Mouse (Mus musculus): ENCODE measurements around the gene Plrg1. TPM values are rescaled to one million over a fixed set of nuclear protein-coding genes. Genes with fewer than 3 reads are reported as not detected.

Gene Plrg1
- polyA plus RNA-seq (2017; shearing (Covaris generic)), result 70.8 TPM

DNA sequence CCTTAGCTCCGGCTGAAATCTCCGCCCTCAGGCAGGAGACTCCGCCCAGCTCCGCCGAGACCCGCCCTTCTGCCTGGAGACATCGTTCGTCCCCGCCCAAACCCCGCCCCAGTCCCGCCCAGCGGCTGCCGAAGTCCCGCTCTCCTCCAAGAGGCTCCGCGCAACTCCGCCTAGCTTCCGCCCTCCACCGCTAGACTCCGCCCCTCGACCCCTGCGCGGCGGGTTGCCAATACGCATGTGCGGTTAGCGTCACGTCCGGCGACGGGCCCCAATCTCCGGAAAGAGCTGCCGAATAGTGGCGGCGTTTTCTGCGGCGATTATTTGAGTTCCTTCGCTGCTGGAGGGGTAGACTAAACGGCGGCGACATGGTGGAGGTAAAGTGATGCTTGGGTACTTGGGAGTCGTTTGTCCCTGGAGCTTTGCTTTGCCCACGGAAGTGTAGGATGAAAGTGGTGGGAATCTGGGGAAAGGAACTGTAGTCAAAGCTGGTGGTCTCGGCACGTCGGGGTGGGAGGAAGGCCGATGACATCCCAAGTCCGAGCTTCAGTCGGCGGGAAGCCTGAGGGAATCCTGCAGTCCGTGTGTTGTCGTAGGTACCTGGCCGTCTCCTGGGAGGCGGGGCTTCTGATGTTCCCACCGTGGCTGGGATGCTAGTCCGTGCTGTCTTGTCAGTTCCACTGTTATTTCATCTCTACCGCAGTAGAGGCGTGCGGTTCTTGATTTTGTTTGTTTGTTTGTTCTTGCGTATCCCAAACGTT lies at the start of gene Plrg1:
Gene Plrg1, plus strand, starts transcription at position 242 of the 758 bp plus-strand sequence.

GRCm38 (mm10) chr3:83007557-83007956 lies 47.8 kb upstream of the Plrg1 start, which contains the start of gene Fgg:
Gene Fgg (plus strand): TSS chr3:83007724.

DNA sequence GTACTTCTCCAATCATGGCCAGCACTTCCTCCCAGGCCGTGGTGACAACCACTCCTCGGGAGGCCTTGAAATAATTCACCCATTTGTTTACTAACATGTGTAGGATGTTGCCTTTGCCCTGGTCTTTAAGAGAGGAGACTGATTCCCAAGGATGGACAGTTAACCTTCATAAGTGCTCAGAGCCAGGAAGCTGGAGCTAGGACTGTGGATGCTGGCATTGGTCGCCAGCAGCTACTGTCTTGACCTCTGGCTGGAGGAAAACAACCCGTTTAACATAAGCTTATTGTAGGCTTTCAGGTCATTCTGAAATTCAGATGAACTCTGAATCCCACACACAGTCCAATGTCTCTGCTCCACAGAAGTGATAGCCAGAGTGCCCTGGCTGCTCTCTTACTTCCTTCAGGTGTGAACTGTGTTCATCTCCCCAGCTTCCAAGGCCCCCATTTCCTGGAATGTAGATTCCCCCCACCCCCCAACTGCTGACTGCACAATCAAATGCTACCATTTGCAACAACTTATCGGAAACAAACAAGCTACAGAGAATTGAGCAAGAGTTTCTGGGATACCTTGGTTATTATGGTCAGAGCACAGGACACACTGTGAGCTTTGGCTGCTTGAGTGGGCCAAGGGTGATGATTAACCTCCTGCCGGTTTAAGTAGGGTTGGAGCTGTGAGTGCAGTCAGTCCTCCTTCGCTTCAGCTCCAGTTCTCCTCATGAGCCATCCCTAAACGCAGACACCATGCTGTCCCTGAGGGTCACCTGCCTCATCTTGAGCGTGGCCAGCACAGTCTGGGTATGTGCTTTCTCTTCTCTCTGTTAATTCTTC lies 29.6 kb upstream of the Plrg1 start, which contains the start of gene Fga:
Gene Fga, plus strand, starts transcription at position 602 of the 827 bp plus-strand sequence.

GRCm38 (mm10) chr3:83049680-83050079 lies 5.6 kb upstream of the Plrg1 start, which contains the start of gene Fgb:
Gene Fgb (minus strand): TSS chr3:83049863.

Other genes starting within 250 kb of the Plrg1 start
- not detected for gene Rbm46, start 179.0 kb upstream of the Plrg1 start, polyA plus RNA-seq (2017; shearing (Covaris generic))
- not detected for gene Lrat, start 151.5 kb upstream of the Plrg1 start, polyA plus RNA-seq (2017; shearing (Covaris generic))
- not detected for gene Fgg, start 47.8 kb upstream of the Plrg1 start, polyA plus RNA-seq (2017; shearing (Covaris generic))
- not detected for gene Fga, start 29.4 kb upstream of the Plrg1 start, polyA plus RNA-seq (2017; shearing (Covaris generic))
- not detected for gene Fgb, start 5.7 kb upstream of the Plrg1 start, polyA plus RNA-seq (2017; shearing (Covaris generic))
- 0.05 TPM for gene Dchs2, start 72.4 kb downstream of the Plrg1 start, polyA plus RNA-seq (2017; shearing (Covaris generic))

All from effector memory CD4-positive, alpha-beta T cell, adult 5 months (primary cell).